Mouse (Mus musculus) hindbrain, embryonic 16.5 days (tissue): ENCODE measurements at regions not wholly inside any gene's neighbourhood (a gene's known extent, or its start where the extent isn't known, plus 50 kb on each side); places are given as distances from the start of the nearest gene placed in this dataset.

ENCODE experiments used
- ATAC-seq: fragments of 200-750 bp; cut with Nextera tagmentation; 2 replicates; pipeline ENCODE4 v1.8.0; 2017; ENCODE audit warnings: moderate TSS enrichment, moderate library complexity
- H3K27ac ChIP-seq: fragments of 300-500 bp; sonication (generic); 2 replicates; pipeline ENCODE4 v1.5.1; 2014; ENCODE audit warnings: low read depth, mild to moderate bottlenecking, control low read depth, low read length, moderate library complexity
- H3K27me3 ChIP-seq: fragments of 300-500 bp; sonication (generic); replicated peaks from 2 replicates; pipeline ENCODE4 v1.6.1; 2014; ENCODE audit warnings: low read length; ENCODE audit not compliant: control insufficient read depth, insufficient read depth
- H3K36me3 ChIP-seq: fragments of 300-500 bp; sonication (generic); 2 replicates; pipeline ENCODE4 v1.6.1; 2014; ENCODE audit warnings: mild to moderate bottlenecking, low read length, moderate library complexity, mixed read lengths; ENCODE audit not compliant: control insufficient read depth, insufficient read depth
- H3K4me1 ChIP-seq: fragments of 300-500 bp; sonication (generic); 2 replicates; pipeline ENCODE4 v1.6.1; 2014; ENCODE audit warnings: low read depth, low read length; ENCODE audit not compliant: control insufficient read depth, insufficient read depth
- H3K4me2 ChIP-seq: fragments of 300-500 bp; sonication (generic); 2 replicates; pipeline ENCODE4 v1.6.1; 2014; ENCODE audit warnings: mild to moderate bottlenecking, low read length, control low read depth, moderate library complexity
- H3K4me3 ChIP-seq: fragments of 300-500 bp; sonication (generic); 2 replicates; pipeline ENCODE4 v1.5.1; 2014; ENCODE audit warnings: mild to moderate bottlenecking, low read length, control low read depth, moderate library complexity
- H3K9ac ChIP-seq: fragments of 300-500 bp; sonication (generic); 2 replicates; pipeline ENCODE4 v1.6.1; 2014; ENCODE audit warnings: low read depth, mild to moderate bottlenecking, control low read depth, low read length, moderate library complexity
- H3K9me3 ChIP-seq: fragments of 300-500 bp; sonication (generic); 2 replicates; pipeline ENCODE4 v1.6.1; 2014; ENCODE audit warnings: mild to moderate bottlenecking, low read length, moderate library complexity; ENCODE audit not compliant: control insufficient read depth
- WGBS: fragments of 180-500 bp; shearing (Covaris S2); extraction: QIAGEN DNeasy Blood & Tissue Kit; methylation state at CpG from one replicate; pipeline ENCODE4 v1.1.7; 2014; 5-methylcytosine and 5-hydroxymethylcytosine counted together

- Histone ChIP-seq H3K4me3 (no peak overlapping the region), H3K27me3 (no peaks in the 10 kb centered on the region), H3K4me2 (peak overlapping the region; percentile 16; the same call in 1 of the 2 replicates), H3K36me3 (no peaks in the 10 kb centered on the region), H3K9ac (no peak overlapping the region), H3K27ac (no peak overlapping the region), H3K4me1 (no peaks in the 10 kb centered on the region), H3K9me3 (no peaks in the 10 kb centered on the region)
- WGBS: 47% methylated on average over 16 of the region's 18 CpGs
- ATAC-seq: peak; percentile 91
Measured at GRCm38 (mm10) chr1:63953229-63953883, 168.7 kb downstream of the Klf7 start.

- H3K27me3 ChIP-seq: no peaks in the 10 kb centered on the region
- H3K9me3 ChIP-seq: no peaks in the 10 kb centered on the region
- no peaks in the 10 kb centered on the region for H3K4me1 ChIP-seq
- no peaks in the 10 kb centered on the region for H3K36me3 ChIP-seq
- no peak overlapping the region for H3K9ac ChIP-seq
- no peak overlapping the region for H3K4me2 ChIP-seq
- H3K4me3 ChIP-seq: no peak overlapping the region
- H3K27ac ChIP-seq: no peak overlapping the region
- 72% methylated on average over 7 of the region's 7 CpGs for WGBS
- no peak for ATAC-seq
Measured at GRCm38 (mm10) chr1:63951663-63952062, 170.4 kb downstream of the Klf7 start.

- no peak for ATAC-seq
- Histone ChIP-seq H3K36me3 (no peaks in the 10 kb centered on the region), H3K27ac (no peak overlapping the region), H3K4me3 (no peak overlapping the region), H3K9me3 (no peaks in the 10 kb centered on the region), H3K4me2 (no peak overlapping the region), H3K9ac (no peak overlapping the region), H3K4me1 (no peaks in the 10 kb centered on the region), H3K27me3 (no peaks in the 10 kb centered on the region)
- WGBS: 64% methylated on average over 1 of the region's 1 CpGs
Measured at GRCm38 (mm10) chr1:63947278-63947677, 174.8 kb downstream of the Klf7 start.

GRCm38 (mm10) chr1:63946834-63947233, 175.2 kb downstream of the Klf7 start:
- Histone ChIP-seq H3K4me3 (no peak overlapping the region), H3K4me2 (no peak overlapping the region), H3K27ac (no peak overlapping the region), H3K27me3 (no peaks in the 10 kb centered on the region), H3K4me1 (no peaks in the 10 kb centered on the region), H3K36me3 (no peaks in the 10 kb centered on the region), H3K9ac (no peak overlapping the region), H3K9me3 (no peaks in the 10 kb centered on the region)
- no peak for ATAC-seq
- 72% methylated on average over 5 of the region's 5 CpGs for WGBS

- H3K4me2 ChIP-seq: no peak overlapping the region
- no peak for ATAC-seq
- no peaks in the 10 kb centered on the region for H3K9me3 ChIP-seq
- H3K4me1 ChIP-seq: no peaks in the 10 kb centered on the region
- no peaks in the 10 kb centered on the region for H3K36me3 ChIP-seq
- WGBS: 50% methylated on average over 3 of the region's 3 CpGs
- H3K27ac ChIP-seq: no peak overlapping the region
- no peak overlapping the region for H3K4me3 ChIP-seq
- H3K9ac ChIP-seq: no peak overlapping the region
- H3K27me3 ChIP-seq: no peaks in the 10 kb centered on the region
Measured at GRCm38 (mm10) chr1:63944786-63945185, 175.7 kb upstream of the 4933402D24Rik start.

- no peak overlapping the region for H3K4me2 ChIP-seq
- H3K27me3 ChIP-seq: no peaks in the 10 kb centered on the region
- H3K27ac ChIP-seq: no peak overlapping the region
- no peaks in the 10 kb centered on the region for H3K4me1 ChIP-seq
- H3K4me3 ChIP-seq: no peak overlapping the region
- 74% methylated on average over 4 of the region's 4 CpGs for whole genome bisulfite sequencing
- no peak overlapping the region for H3K9ac ChIP-seq
- no peak for ATAC-seq
- no peaks in the 10 kb centered on the region for H3K36me3 ChIP-seq
- H3K9me3 ChIP-seq: no peaks in the 10 kb centered on the region
Measured at GRCm38 (mm10) chr1:63938416-63938815, 169.3 kb upstream of the 4933402D24Rik start.

GRCm38 (mm10) chr1:63937480-63937879, 168.4 kb upstream of the 4933402D24Rik start:
- no peaks in the 10 kb centered on the region for H3K4me1 ChIP-seq
- ATAC-seq: no peak
- H3K27ac ChIP-seq: no peak overlapping the region
- no peaks in the 10 kb centered on the region for H3K27me3 ChIP-seq
- H3K4me2 ChIP-seq: no peak overlapping the region
- H3K9me3 ChIP-seq: no peaks in the 10 kb centered on the region
- WGBS: 39% methylated on average over 3 of the region's 3 CpGs
- no peak overlapping the region for H3K4me3 ChIP-seq
- no peaks in the 10 kb centered on the region for H3K36me3 ChIP-seq
- no peak overlapping the region for H3K9ac ChIP-seq

GRCm38 (mm10) chr1:63934570-63935280, 165.7 kb upstream of the 4933402D24Rik start:
- 87% methylated on average over 8 of the region's 8 CpGs for WGBS
- H3K9ac ChIP-seq: no peak overlapping the region
- no peaks in the 10 kb centered on the region for H3K9me3 ChIP-seq
- ATAC-seq: no peak
- no peak overlapping the region for H3K4me2 ChIP-seq
- no peaks in the 10 kb centered on the region for H3K36me3 ChIP-seq
- no peaks in the 10 kb centered on the region for H3K4me1 ChIP-seq
- no peak overlapping the region for H3K27ac ChIP-seq
- no peak overlapping the region for H3K4me3 ChIP-seq
- no peaks in the 10 kb centered on the region for H3K27me3 ChIP-seq

GRCm38 (mm10) chr1:63932484-63932883, 163.4 kb upstream of the 4933402D24Rik start:
- H3K9me3 ChIP-seq: no peaks in the 10 kb centered on the region
- H3K27ac ChIP-seq: no peak overlapping the region
- no peak for ATAC-seq
- H3K4me1 ChIP-seq: peaks cover 2% of the 10 kb centered on the region; the same call in 1 of the 2 replicates
- no peaks in the 10 kb centered on the region for H3K27me3 ChIP-seq
- H3K4me3 ChIP-seq: no peak overlapping the region
- H3K4me2 ChIP-seq: no peak overlapping the region
- H3K36me3 ChIP-seq: no peaks in the 10 kb centered on the region
- WGBS: 31% methylated on average over 9 of the region's 9 CpGs
- no peak overlapping the region for H3K9ac ChIP-seq
